Mouse (Mus musculus) heart, adult 11 months (tissue): ENCODE results near the gene Kcnk4.

Source experiments
- DNase-seq: peaks from one replicate; pipeline ENCODE4 v3.0.0; 2022

Gene Kcnk4

DNA sequence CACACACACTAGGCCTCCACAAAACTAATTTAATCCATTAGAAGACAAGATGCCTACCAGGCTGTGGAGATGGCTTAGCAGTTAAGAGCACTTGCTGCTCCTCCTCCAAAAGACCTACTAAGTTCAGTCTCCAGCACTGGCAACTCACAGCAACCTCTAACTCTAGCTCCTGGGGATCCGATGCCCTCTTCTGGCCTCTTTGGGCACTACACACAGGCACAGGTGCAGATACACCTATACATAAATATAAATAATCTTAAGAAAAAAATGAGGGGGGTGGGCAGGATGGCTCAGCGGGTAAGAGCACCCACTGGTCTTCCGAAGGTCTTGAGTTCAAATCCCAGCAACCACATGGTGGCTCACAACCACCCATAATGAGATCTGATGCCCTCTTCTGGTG, 2.0 kb upstream of the Kcnk4 start:
- peak; percentile 85 for DNase-seq

DNA sequence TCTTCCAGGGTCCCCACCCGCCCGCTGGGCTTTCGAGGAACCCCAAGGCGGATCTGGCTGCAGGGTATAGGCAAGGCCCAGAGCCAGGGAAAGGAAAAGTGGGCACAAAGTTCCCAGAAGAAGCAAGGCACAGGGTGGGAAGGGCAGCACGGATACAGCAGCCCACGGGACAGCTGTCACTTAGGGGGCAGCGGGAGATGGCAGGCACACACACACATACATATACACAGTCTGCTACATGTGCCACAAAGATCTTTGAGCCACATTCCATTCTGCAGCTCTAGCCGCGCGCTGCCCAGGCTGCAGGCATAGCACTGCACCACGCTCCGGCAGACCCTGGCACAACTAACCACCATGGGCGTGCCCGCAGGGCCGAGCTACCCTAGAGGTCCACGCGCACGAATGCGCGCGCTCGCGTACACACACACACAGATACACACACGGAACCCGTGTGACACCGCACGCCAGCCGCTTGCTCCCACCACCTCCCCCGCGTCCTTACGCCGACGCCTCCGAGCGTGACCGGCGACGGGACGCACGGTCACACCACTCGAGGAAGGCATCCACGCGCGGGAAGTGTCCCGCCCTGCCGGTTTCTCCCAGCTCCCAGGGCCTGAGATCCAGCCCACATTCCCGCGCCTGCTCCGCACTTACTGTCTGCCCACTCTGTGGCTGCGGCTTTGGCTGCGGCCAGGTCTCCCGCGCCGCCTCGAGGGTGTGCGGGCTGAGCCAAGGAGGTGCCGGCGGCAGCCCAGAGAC, 700 bp downstream of the Kcnk4 start:
- DNase-seq, result peak; percentile 92

DNA sequence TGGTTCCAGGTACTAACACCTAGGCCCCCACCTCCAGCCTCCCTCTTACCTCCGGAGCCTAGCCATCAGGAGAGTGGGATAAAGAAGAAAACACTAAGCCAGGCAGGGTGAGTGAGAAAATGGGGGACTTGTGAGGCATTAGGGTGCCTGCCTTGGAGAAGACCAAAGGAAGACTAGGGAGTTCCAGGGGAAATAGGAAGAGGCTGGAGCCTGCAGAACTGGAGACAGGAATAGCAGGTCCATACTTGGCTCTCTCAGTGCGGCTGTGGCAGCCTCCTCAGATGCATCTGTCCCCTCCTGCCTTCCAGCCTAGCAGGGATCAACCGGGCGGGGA, 1.2 kb downstream of the Kcnk4 start:
- peak; percentile 82 for DNase-seq

DNA sequence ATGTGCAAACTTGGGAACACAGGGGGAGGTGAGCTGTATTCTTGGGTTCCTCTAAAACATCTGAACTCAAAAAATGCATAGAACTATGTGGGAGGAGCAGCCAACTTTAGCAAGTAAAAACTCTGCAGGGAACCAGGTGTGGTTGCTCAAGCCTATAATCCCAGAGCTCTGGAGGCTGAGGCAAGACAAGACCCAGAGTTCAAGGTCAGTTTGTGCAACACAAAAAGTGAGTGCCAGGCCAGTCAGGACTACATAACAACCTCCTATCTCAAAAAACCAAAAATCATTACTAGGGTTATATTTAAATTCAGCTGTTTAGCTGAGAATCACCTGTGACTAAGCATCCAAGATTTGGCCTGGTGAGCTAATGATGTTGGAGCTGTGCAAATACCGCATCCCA, 2.3 kb downstream of the Kcnk4 start:
- no peak for DNase-seq

DNA sequence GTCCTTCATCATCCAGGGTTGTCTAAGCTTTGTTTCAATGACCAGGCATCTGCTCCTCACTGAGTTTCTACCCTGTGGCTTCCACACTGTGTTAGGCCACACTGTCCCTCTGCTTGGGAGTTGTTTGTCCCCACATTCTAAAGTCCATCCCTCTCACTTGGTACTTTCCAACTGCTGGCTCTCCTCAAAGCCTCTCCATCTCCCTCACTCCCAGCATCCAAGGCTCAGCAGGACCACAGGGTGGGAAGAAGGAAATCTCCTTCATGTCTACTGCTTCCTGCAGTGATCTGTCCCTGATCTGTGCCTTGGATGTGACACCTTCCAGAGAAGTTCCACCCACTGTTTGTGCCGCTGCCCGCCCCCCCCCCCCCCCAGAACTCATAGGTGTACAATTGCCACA, 3.3 kb downstream of the Kcnk4 start:
- peak; percentile 83 for DNase-seq

DNA sequence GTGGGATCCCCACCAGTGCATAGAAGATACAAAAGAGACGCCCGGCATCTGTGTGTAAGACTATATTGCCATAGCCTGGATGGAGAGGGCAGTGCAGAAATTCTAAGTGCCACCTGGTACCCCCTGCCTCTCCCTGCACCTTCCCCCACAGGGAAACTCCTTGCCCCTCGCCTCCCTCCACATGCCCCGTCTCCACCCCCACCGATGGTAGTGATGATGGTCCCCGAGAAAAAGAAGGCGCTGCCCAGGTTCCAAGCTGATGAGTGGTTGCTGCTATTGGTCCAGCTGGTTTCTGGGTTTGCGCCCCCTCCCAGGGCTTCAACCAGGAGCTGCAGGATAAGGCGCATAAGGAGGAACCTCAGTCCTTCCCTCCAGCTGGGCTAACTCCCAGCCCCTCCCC, 6.2 kb downstream of the Kcnk4 start:
- DNase-seq, result peak; percentile 86

DNA sequence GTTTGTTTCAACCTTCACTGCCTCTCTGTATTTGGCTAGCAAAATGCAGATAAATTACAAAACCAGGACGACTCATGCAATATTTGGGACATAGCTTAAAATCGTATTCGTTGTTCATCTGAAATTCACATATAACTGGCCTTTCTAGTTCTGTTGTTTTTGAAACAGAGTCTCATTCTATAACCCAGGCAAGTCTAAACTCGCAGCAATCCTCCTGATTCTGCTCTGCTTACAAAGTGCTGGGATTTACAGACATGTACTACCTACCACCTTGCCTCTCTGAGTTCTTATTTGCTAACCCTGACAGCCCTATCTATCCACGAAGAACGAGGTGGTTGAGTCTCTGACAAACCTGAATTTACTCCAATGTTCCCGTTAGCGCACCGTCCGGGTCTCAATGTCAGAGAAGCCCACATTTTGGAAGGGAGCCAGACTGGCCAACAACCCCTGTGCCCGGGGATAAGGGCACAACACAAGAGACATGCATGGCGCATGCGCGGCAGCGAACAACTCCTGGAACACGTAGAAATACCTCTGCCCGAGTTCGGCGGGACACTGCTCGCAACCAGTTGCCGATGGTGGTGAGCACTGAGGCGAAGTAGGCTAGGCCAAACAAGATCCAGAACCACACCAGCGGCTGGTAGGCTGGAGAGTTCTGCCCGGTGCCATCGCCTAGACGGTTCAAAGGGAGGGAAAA, 7.6 kb downstream of the Kcnk4 start:
- DNase-seq, result peak; percentile 93

DNA sequence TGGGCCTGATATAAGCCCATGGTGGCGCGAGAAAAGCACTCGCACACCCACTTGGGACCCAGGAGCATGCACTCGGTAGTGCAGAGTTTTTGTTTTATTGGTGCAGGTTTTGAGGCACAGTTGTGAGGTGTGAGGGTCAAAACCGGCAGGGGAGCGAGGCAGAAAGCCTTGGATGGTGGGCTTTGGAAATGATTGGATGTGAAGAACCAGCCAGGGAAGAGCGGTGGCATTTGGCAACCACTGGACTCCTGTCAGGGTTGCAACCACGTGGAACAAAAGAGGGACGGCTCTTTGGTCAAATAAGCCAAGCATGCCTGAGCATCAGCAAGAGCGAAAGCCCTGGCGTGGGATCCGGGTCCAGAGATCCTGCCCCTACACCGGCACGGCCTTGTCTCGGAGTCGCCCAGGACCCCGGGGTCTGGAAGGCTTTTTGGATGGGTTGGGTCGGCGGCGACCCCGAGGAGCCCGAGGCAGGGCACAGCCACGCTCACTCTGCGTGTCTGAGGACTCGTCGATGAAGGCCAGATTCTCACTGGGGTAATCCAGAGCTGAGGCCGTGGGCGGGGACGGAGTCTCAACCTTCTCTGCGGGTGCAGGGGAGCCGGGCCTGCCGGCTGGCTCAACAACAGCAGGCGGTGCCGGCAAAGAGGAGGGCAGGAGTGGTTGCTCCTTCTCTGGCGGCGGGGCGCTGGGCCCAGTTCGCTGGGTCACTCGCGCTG, 8.5 kb downstream of the Kcnk4 start:
- DNase-seq, result peak; percentile 89

DNA sequence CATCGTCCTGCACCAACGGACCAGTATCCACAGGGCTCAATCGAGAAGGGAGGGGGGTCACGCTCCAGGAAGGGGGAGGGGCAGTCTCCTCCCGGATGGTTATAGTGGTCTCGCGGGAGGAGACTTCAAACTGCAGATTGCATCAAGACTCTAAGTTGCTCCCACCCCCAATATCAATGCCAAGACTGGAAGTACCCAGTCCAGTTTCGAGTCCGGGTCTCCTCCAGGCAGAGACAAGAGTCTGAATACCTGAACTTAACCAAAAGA, 9.1 kb downstream of the Kcnk4 start, which contains the start of gene Catsperz:
Catsperz (minus strand) TSS at position 74 of the 267 bp plus-strand sequence.
- DNase-seq, result no peak

DNA sequence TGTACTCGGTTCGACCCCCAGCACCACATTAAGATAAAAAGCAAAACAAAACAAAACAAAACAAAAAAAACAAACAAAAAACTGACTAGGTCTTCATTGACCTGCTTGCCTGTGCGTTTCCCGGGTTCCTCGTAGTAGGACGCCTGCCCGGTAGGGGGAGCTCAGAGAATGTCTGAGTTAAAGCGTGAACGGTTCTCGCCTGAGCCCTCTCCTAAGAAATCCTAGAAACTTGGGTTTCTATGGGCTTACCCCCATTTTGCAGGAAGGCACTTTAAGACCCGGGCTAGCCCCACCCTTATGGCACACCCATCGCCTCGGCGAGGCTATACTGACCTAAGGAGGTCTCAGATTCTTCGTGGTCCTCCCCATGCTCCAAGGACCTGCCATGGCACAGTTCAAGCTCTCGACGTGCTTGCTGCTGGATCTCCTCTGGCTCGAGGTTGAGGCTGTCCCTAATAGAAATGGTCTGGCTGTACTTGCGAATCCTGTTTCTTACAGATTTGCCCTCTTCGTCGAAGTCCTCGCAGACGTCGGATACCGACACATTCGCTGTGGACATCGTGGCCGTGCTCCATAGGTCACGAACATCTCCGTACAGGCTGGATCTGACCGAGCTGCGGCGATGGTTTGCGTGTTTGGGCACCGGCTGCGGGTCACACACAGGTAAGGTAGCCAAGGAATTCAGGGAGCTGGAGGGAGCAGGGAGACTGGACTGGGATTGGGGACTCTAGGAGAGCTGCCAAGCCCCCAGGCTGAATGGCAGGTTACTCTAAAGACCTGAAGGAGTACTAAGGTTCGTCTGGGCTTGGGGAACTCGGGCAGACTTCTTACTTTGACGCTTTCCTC, 9.6 kb downstream of the Kcnk4 start:
- peak; percentile 95 for DNase-seq

DNA sequence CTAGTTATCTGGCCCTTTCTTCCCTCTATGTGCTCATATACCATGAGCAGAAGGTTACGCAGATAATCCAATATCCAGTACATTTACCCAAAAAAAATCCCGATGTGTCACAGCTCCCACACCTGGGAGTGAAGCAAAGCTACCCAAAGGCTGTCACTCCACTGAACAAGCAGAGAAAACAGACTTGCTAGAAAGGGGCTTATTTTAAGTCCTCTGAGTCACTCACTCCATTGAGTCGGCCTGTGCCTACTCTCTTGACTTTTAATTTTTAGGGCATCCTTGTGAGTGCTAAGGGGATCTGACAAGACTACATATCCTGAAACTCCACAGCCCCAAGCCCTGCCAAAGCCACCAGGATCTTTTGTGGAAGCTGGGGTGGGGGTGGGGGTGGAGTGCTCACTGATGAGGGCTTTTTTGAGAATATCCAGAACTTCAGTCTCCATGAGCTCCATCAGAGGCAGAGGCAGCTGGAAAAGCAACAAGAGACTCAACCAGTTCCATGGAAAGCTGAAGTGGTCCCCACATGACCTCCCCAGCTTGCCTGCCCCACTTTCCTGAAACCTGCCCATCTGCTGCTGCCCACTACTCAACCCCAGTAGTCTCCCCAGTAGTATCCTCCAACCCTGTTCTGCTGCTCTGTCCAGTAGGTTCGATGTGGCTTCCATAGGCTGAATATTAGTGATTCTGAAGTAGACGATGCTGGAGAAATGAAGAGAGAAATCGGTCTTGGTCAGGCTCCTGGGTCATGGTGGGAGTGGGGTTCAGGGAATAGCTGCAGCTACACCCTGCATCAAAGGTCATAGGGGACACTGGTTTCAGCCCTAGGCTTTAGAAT, 11.2 kb downstream of the Kcnk4 start:
- peak; percentile 91 for DNase-seq

DNA sequence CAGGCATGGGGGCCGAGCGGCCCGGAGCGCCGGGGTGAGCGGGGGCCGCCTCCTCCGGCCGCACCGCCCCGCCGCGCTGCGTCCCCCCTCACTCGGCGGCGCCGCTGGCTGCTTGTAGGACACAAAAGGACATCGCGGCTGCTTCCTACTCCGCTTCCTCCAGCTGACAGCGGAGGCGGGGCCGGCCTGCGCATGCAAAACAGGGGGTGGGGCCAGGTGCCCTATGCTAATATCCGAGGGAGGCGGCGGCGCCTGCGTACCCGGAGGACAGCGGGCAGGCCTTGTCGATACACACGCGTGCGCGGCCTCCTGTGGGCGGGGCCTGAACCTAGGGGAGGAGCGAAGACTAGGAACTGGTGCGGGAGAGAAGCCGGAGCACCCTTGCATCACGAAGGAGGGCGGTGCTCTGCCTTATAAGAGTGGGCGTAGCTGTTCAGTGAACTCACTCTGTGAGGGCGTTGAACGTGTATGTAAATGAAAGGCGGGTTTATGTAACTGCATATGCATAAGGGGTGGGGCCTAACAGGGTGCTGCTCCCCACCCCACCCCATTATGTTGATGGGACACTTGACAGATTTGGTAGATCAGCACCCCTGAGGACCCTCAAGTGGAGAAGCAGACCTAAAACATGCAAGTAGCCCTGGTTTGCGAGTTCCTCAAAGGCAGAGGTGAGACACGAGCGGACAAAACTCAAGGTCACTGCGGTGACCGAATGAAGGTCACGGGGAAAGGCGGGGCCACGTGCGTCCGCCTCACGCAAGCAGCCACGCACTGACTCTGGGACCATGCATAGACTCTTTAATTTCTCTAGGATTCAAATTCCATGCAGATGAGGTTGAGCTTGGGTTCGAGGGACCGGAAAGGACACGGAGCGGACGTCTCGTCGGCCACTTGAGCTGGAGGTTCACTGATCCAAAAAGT, 12.4 kb downstream of the Kcnk4 start, which contains the start of gene Esrra:
Esrra (minus strand) TSS at position 167 of the 921 bp plus-strand sequence.
- DNase-seq, result peak; percentile 100

DNA sequence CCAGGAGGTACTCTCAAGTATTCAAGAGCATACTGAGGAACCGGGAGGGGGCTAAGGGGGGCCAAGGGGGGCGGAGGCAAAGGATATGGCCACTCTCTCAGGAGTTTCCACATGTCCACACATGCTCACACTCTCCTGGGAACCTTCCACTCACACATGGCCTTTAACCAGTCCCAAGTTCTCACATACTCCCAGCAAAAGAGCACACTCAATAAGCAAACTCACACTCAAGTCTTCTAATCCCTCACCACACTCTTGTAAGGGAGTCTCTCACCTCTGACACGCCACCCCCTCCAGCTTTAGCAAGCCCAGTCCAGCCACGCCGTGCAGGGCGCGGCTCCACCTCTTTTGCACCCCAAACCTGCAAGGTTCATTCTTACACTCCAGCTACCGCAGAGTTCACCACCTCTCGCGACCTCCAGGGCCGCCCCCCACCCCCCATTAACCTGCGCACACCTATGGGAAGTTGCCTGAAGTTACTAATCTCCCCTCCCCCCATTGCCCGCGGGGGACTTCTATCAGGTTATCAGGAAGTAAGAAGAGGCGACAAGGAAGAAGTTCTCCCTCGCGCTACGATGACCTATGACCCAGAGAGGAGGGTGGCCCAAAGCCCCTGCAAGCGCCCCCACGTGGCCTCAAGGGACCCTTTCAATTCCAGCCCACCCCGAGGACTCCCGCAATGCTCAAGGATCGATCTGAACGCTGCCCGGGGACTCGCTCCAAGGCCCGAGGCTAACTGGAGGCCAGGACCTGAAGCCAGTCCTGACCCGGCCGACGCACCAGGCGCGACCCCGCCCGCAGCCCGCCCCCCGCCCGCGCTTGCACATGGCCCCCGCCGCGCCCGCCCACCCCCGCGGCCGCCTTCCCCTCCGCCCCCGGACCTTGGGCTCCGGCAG, 13.3 kb downstream of the Kcnk4 start:
- DNase-seq, result peak; percentile 98

DNA sequence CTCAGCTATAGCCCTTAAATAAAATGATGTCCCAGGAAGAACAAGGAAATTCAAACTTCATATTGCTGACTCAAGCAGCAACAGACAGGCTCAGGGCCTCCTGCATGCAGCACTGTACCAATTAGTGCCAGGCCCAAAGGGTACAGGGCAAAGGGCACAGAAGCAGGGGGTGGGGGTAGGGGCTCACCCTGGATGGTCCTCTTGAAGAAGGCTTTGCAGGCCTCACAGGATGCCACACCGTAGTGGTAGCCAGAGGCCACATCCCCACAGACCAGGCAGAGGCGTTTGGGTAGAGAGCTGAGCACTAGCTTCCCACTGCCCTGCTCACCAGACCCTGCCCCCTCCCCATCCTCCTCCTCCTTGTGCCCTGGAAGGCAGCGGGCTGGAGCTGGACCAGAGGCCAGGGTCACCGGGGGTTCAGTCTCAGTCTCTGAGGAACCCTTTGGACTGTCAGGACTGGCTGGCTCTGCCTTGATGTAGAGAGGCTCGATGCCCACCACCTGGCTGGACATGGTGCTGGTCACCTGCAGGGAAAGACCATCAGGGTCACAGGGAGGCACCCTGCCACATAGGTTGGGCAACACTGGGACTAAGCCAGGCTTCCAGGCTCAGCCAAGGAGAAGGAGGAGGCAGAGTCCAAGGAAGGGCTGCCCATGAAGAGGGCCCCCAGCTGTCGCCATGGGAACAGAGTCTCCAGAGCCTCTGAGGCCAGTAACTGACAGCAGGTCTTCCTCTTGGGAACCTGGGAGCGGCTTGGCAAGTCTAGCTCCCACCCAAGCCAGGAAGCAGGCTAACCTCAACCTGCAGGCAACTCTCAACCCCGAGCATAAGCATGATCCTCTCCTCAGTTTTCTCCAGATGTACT, 14.2 kb downstream of the Kcnk4 start:
- DNase-seq, result peak; percentile 98

DNA sequence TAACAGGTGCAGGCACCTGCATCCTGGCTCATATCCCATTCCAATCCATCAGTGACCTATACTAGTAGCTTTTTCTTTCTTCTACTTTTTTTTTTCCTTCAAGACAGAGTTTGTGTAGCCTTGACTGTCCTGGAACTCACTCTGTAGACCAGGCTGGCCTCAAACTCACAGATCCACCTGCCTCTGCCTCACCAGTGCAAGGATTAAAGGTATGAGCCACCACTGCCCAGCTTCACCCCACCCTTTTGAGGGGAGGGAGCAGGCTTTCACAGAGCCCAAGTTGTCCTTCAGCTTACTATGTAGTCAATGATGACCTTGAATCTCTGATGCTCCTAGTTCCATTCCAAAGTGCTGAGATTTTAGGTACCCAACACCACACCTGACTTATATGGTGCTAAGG, 14.9 kb downstream of the Kcnk4 start:
- DNase-seq, result peak; percentile 91

DNA sequence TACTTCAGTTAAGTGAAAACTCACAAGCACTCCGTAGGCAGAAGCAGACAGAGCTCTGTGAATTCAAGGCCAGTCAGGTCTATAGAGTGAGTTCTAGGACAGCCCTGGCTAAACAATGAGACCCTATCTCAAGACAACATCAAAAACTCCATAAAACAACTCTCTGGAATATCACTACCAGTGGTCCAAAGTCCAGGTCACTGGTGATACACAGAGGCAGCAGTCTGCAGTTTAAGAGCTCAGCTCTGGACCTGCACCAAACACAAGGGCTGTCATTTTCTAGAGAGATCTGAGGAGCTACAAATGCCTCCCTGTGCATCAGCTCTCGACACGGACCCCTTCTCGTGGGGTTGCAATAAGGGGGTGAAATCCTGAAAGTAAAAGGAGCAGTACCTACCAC, 16.0 kb downstream of the Kcnk4 start:
- DNase-seq, result no peak

DNA sequence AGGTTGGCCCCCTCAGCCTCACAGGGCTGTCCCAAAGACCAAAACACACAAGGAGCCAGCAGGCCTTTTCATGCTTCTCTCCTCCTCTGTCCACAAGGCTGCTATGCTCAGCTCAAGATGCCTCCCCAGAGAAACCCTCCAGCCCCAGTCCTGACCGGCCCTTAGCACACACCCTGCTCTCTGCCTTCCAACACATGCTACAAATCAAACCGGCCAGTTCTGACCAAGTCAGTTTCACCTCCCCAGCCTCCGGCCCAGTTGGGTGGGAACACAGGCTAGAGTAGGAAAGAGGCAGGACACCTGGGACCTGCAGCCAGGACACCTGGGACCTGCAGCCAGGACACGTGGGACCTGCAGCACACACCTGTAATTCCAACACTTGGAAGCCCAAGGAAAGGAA, 17.8 kb downstream of the Kcnk4 start:
- DNase-seq, result peak; percentile 88

DNA sequence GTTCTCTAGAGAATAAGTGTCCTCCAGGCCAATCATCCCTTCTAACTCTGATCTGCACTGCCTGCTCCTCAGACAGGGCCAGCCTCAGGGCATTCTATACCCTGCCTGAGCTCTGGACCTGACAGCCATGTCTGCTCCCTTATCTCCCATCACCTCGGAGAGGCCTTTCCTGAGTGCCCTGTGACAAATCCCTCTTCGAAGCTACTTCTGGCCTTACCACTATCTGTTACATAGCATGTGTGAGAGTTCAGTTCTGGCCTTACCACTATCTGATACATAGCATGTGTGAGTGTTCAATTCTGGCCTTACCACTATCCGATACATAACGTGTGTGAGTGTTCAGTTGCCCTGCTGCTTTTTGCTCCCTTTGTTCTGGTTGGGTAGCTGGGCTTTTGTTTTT, 19.0 kb downstream of the Kcnk4 start:
- peak; percentile 86 for DNase-seq

DNA sequence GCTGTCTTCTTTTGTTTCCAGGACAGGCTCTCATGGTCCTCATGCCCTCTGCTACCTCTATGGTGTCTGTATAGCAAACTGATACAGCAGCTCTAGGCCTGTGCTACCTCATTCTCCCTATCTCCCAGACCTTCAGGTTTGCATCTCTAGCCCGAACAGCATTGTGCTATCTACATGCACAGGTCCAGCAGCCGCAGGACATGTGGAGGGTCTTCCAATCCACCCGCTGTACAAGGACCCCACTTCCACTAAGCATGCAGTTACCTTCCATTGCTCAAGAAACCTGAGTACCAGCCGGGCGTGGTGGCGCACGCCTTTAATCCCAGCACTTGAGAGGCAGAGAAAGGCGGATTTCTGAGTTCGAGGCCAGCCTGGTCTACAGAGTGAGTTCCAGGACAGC, 19.8 kb downstream of the Kcnk4 start:
- peak; percentile 89 for DNase-seq
